Mouse (Mus musculus) stomach, embryonic 15.5 days (tissue): ENCODE measurements at regions not wholly inside any gene's neighbourhood (a gene's known extent, or its start where the extent isn't known, plus 50 kb on each side); places are given as distances from the start of the nearest gene placed in this dataset.

Experiments used
- ATAC-seq: fragments of 200-750 bp; cut with Nextera tagmentation; 2 replicates; pipeline ENCODE4 v1.8.0; 2017; ENCODE audit warnings: low read depth, moderate number of reproducible peaks, moderate TSS enrichment; ENCODE audit not compliant: insufficient read depth, low FRiP score
- H3K27ac ChIP-seq: fragments of 300-500 bp; sonication (generic); 2 replicates; pipeline ENCODE4 v1.5.1; 2015; ENCODE audit warnings: mild to moderate bottlenecking, inconsistent platforms
- H3K27me3 ChIP-seq: fragments of 300-500 bp; sonication (generic); replicated peaks from 2 replicates; pipeline ENCODE4 v1.6.1; 2015; ENCODE audit warnings: inconsistent platforms
- H3K36me3 ChIP-seq: fragments of 300-500 bp; sonication (generic); 2 replicates; pipeline ENCODE4 v1.6.1; 2015; ENCODE audit warnings: inconsistent platforms
- H3K4me1 ChIP-seq: fragments of 300-500 bp; sonication (generic); 2 replicates; pipeline ENCODE4 v1.6.1; 2015; ENCODE audit warnings: inconsistent platforms
- H3K4me2 ChIP-seq: fragments of 300-500 bp; sonication (generic); 2 replicates; pipeline ENCODE4 v1.6.1; 2015; ENCODE audit warnings: mild to moderate bottlenecking, inconsistent platforms
- H3K4me3 ChIP-seq: fragments of 300-500 bp; sonication (generic); replicated peaks from 2 replicates; pipeline ENCODE4 v1.5.1; 2015; ENCODE audit warnings: inconsistent platforms
- H3K9ac ChIP-seq: fragments of 300-500 bp; sonication (generic); 2 replicates; pipeline ENCODE4 v1.6.1; 2015; ENCODE audit warnings: inconsistent platforms
- H3K9me3 ChIP-seq: fragments of 300-500 bp; sonication (generic); 2 replicates; pipeline ENCODE4 v1.6.1; 2016; ENCODE audit warnings: inconsistent platforms
- WGBS: fragments of 180-500 bp; shearing (Covaris S2); methylation state at CpG from one replicate; pipeline ENCODE4 v1.1.7; 2015; 5-methylcytosine and 5-hydroxymethylcytosine counted together

DNA sequence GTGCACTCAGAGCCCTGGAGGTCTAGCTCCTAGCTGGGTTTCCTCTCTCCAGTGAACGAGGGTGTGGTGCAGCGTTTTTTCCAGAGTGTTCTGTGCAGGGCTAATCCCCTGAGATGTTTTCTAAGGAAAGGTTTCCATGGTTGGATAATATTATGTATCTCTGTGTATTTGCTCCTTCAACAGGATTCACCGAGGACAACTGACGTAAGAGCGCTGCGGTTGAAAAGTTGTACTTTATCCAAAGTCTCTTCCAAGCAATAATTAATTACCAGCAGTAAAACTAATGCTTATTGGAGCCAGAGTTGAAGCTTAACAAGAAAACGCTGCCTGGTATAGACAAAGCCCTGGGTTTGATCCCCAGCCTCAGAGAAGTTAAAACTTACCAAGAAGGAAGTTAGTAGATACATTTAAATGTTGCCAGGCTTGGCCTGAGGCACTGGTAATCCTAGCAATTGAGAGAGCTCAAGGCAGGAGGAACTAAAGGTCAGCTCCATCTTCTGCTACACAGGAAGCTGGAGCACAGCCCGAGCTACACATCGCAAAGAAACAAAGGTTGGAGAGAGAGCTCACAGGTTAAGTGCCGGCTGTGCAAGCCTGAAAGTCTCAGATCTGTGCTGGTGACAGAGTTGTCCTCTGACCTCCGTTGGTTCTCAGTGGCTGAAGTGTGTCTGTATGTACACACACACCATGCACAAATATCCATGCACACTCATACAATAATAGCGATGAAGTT lies 51.2 kb upstream of the Rap1b start:
- H3K9me3 ChIP-seq: no peaks in the 10 kb centered on the region
- no peaks in the 10 kb centered on the region for H3K36me3 ChIP-seq
- no peaks in the 10 kb centered on the region for H3K27me3 ChIP-seq
- H3K9ac ChIP-seq: no peak overlapping the region
- no peak overlapping the region for H3K4me2 ChIP-seq
- ATAC-seq: no peak
- H3K4me3 ChIP-seq: no peak overlapping the region
- no peak overlapping the region for H3K27ac ChIP-seq
- 54% methylated on average over 12 of the region's 12 CpGs for WGBS
- 0 out of 2 replicates have a peak, but pooled peaks cover 3% of the 10 kb centered on the region for H3K4me1 ChIP-seq

DNA sequence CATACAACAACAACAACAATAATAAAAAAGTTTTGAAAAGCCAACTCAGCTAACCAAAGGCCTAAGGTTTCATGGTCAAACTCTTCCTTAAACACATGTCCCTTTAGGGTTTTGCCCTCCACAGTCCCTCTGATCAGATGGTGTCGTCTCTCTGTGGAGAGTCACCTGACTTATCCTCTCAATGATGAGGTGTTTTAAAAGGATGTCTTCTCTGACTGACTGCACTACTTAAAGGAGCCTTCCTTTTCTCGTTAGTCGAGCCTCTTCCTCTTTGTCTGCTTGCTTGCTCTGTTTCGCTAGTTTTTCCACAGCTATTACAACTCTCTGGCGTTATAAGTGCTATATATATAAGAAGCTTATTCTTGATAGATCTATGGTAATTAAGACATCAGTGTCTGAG lies 51.9 kb upstream of the Rap1b start:
- Histone ChIP-seq H3K9me3 (no peaks in the 10 kb centered on the region), H3K36me3 (no peaks in the 10 kb centered on the region), H3K27me3 (no peaks in the 10 kb centered on the region), H3K4me3 (no peak overlapping the region), H3K4me1 (0 out of 2 replicates have a peak, but pooled peaks cover 3% of the 10 kb centered on the region), H3K9ac (no peak overlapping the region), H3K27ac (no peak overlapping the region), H3K4me2 (no peak overlapping the region)
- WGBS: 75% methylated on average over 5 of the region's 5 CpGs
- ATAC-seq: no peak

DNA sequence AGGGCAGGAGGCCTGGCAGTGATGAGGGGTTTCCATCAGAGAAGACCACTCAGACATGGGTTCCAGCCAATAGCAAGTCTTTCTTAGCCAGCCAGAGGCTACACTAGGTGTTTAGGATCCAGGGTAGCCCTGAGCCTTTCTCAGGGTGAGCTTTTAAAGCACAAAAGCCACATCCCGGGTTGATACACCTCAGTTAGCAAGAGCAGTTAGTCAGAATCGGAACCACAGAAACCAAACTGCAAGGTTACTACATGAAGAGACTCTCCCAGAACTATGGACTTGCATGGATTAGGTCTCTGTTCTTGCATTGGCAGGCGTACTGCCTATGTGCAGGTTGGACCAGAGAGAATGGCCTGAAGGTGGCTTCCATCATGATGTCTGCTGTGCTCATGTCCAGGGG lies 52.6 kb upstream of the Rap1b start:
- ATAC-seq: no peak
- H3K27me3 ChIP-seq: no peaks in the 10 kb centered on the region
- no peak overlapping the region for H3K4me2 ChIP-seq
- H3K4me3 ChIP-seq: no peak overlapping the region
- no peaks in the 10 kb centered on the region for H3K9me3 ChIP-seq
- H3K27ac ChIP-seq: no peak overlapping the region
- no peaks in the 10 kb centered on the region for H3K36me3 ChIP-seq
- 94% methylated on average over 3 of the region's 3 CpGs for WGBS
- no peak overlapping the region for H3K9ac ChIP-seq
- H3K4me1 ChIP-seq: 0 out of 2 replicates have a peak, but pooled peaks cover 3% of the 10 kb centered on the region

DNA sequence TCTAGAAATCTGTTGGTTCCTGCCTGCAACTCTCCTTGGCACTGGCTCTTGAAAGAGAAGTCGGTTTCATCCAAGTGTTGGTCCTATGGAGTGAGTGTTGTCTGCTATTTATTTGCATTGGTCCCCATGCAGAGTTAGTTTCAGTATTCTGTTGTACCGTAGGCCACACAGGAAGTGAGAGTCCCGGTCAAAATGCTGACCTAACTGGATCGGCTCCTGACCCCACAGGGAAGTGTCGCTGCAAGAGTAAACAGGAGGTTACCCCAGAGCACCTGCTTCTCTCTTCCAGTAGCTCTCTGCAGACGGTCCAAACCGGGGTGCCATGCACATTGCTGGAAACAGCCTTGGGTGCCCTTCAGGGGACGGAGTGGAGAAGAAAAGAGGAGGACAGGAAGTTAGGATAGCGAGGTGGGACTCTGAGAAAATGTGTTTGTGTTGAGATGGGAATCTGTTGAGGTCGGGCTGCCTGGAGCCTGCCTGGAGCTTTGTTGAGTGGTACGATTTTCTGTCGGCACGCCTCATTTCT lies 53.6 kb upstream of the Rap1b start:
- H3K27me3 ChIP-seq: no peaks in the 10 kb centered on the region
- WGBS: 37% methylated on average over 13 of the region's 13 CpGs
- H3K9ac ChIP-seq: no peak overlapping the region
- peak overlapping the region; percentile 23; the same call in 1 of the 2 replicates for H3K4me2 ChIP-seq
- H3K27ac ChIP-seq: no peak overlapping the region
- H3K36me3 ChIP-seq: no peaks in the 10 kb centered on the region
- no peak overlapping the region for H3K4me3 ChIP-seq
- no peaks in the 10 kb centered on the region for H3K9me3 ChIP-seq
- no peak for ATAC-seq
- H3K4me1 ChIP-seq: 0 out of 2 replicates have a peak, but pooled peaks cover 3% of the 10 kb centered on the region

DNA sequence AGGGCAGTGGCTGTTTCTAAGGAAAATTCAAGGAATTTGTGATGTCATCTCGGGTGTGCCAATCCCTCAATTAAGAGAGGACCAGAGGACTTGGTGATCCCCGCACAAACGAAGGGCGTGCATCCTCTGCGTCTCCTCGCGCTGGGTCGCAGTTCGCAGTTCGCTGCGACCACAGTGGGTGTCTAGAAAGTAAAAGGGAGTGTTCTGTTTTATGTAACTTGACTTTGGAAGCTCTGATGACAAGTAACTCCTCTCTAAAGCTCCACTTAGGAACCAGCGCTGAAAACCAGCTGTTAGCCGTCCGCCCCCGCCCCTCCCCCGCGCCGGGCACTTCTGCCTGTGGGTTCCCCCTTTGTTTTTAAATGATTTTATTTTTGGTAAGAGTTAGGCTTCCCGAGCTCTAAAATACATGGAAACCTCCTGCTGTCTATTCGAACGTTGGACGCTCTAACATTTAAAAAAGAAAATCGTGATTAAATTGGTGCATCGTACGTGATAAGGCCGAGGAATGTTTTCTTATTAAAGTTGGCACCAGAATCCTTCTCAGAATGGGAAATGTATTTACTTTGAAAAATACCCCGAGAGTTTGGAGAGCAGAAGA lies 59.9 kb upstream of the Rap1b start:
- Histone ChIP-seq H3K4me2 (peak overlapping the region; percentile 58), H3K4me1 (0 out of 2 replicates have a peak, but pooled peaks cover 6% of the 10 kb centered on the region), H3K9ac (peak overlapping the region; percentile 13; the same call in 1 of the 2 replicates), H3K27me3 (no peaks in the 10 kb centered on the region), H3K36me3 (no peaks in the 10 kb centered on the region), H3K9me3 (no peaks in the 10 kb centered on the region), H3K4me3 (peak overlapping the region; percentile 34), H3K27ac (peak overlapping the region; percentile 84)
- 7% methylated on average over 27 of the region's 27 CpGs for WGBS
- ATAC-seq: peak; percentile 57; the same call in 1 of the 2 replicates

DNA sequence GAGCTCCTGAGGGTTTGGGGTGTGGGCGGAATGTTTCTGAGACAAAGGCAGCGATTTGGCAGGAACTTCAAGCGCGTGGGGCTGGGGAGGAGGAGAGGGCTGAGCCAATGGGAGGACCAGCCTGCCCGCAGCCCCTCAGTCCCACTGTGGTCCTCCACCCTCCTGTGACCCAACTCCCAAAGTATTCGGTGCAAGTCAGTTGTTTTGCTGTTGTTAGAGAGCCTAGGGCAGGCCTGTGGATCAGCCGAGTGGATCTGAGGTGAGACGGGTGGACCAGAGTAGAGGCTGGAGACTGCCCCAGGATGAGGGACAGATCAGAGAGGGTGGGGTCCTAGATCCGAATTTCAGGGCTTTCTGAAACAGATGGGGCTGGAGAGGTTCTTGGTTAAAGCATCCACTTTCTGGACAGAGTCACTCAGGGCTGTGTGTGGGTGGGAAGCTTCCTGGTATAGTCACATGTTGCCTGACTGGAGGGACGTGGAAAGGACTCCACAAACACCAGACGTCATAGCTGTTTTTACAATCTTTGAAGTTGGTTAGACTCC lies 60.5 kb upstream of the Rap1b start:
- H3K27me3 ChIP-seq: no peaks in the 10 kb centered on the region
- H3K4me1 ChIP-seq: 0 out of 2 replicates have a peak, but pooled peaks cover 6% of the 10 kb centered on the region
- peak overlapping the region; percentile 34 for H3K4me3 ChIP-seq
- peak overlapping the region; percentile 13; the same call in 1 of the 2 replicates for H3K9ac ChIP-seq
- H3K36me3 ChIP-seq: no peaks in the 10 kb centered on the region
- 16% methylated on average over 11 of the region's 11 CpGs for WGBS
- H3K9me3 ChIP-seq: no peaks in the 10 kb centered on the region
- H3K4me2 ChIP-seq: peak overlapping the region; percentile 58
- peak overlapping the region; percentile 84 for H3K27ac ChIP-seq
- peak; percentile 74 for ATAC-seq

DNA sequence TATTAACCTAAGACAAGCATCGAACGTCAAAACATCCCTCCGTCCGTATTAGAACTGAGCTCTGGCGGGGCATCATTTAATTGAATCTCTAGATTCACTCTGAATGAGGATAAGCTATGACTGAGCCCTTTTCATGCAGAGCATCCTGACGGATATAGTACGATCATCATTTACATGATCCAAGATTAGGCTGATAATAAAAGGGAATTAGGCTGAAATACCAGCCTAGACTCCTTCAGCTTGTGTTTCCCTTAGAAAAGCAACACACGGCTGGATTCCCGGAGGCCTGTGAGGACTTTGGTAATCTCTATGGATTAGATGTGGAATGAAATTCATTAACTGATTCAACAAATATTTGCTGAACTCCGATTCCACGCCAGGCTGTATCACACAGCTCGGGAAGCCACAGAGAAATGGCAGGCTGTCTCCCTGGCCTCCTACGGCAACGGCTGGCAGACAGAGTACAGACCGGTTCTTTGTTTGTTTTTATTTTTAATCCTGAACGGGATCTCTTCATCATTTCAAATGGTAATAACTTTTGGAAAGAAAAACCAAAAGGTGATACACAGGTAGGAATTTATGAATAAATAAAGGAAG lies 62.3 kb upstream of the Rap1b start:
- WGBS: 57% methylated on average over 16 of the region's 16 CpGs
- Histone ChIP-seq H3K36me3 (no peaks in the 10 kb centered on the region), H3K9ac (no peak overlapping the region), H3K4me2 (no peak overlapping the region), H3K4me1 (0 out of 2 replicates have a peak, but pooled peaks cover 6% of the 10 kb centered on the region), H3K27me3 (no peaks in the 10 kb centered on the region), H3K27ac (no peak overlapping the region), H3K4me3 (no peak overlapping the region), H3K9me3 (no peaks in the 10 kb centered on the region)
- ATAC-seq: no peak

DNA sequence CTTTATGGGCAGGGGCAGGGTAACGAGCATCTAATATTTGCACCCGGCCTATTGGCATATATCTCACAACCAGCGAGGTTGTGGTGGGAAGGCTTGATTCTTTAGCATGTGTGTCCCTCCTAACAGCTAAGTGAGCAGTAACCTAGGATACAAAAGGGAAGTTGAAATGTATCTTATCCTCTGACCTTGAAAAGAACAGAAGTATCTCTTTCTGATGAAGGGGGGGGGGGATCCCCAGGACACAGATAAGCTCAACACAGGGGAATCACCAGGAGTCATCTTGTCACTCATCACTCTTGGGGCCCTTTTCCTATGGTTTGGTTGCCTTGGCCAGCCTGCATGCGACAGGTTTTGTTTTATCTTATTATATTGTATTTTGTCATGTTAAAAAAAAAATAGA lies 63.3 kb upstream of the Rap1b start:
- Histone ChIP-seq H3K4me1 (0 out of 2 replicates have a peak, but pooled peaks cover 6% of the 10 kb centered on the region), H3K27ac (no peak overlapping the region), H3K4me2 (no peak overlapping the region), H3K9ac (no peak overlapping the region), H3K4me3 (no peak overlapping the region), H3K9me3 (no peaks in the 10 kb centered on the region), H3K27me3 (no peaks in the 10 kb centered on the region), H3K36me3 (no peaks in the 10 kb centered on the region)
- 71% methylated on average over 4 of the region's 4 CpGs for WGBS
- no peak for ATAC-seq

DNA sequence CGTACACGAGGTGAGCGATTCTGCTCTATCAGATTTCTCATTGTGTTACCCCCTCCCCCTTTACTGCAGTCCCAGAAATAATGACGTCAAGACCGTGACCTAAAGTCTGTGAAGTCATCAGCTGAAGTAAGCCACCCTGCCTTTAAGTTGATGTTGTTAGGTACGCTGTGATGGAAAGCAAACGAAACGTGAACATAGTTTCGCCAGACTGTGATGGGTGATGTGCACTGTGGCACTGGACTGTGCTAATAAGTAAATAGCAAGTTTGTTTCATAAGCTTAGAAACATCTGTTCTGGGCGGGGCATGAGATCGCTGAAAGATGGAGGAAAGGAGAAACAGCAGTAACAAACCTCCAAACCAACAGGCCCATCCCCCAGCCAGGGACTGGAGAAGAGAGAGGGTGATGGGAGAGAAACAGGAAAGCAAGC lies 64.0 kb upstream of the Rap1b start:
- H3K4me2 ChIP-seq: no peak overlapping the region
- H3K36me3 ChIP-seq: no peaks in the 10 kb centered on the region
- no peak overlapping the region for H3K9ac ChIP-seq
- H3K4me1 ChIP-seq: 0 out of 2 replicates have a peak, but pooled peaks cover 5% of the 10 kb centered on the region
- no peaks in the 10 kb centered on the region for H3K27me3 ChIP-seq
- H3K9me3 ChIP-seq: no peaks in the 10 kb centered on the region
- WGBS: 54% methylated on average over 11 of the region's 11 CpGs
- ATAC-seq: no peak
- H3K4me3 ChIP-seq: no peak overlapping the region
- no peak overlapping the region for H3K27ac ChIP-seq

GRCm38 (mm10) chr10:117910426-117910825 lies 64.6 kb upstream of the Rap1b start:
- Histone ChIP-seq H3K9ac (no peak overlapping the region), H3K4me2 (no peak overlapping the region), H3K4me1 (no peaks in the 10 kb centered on the region), H3K27me3 (no peaks in the 10 kb centered on the region), H3K36me3 (no peaks in the 10 kb centered on the region), H3K4me3 (no peak overlapping the region), H3K9me3 (no peaks in the 10 kb centered on the region), H3K27ac (no peak overlapping the region)
- WGBS: 83% methylated on average over 7 of the region's 7 CpGs
- no peak for ATAC-seq

DNA sequence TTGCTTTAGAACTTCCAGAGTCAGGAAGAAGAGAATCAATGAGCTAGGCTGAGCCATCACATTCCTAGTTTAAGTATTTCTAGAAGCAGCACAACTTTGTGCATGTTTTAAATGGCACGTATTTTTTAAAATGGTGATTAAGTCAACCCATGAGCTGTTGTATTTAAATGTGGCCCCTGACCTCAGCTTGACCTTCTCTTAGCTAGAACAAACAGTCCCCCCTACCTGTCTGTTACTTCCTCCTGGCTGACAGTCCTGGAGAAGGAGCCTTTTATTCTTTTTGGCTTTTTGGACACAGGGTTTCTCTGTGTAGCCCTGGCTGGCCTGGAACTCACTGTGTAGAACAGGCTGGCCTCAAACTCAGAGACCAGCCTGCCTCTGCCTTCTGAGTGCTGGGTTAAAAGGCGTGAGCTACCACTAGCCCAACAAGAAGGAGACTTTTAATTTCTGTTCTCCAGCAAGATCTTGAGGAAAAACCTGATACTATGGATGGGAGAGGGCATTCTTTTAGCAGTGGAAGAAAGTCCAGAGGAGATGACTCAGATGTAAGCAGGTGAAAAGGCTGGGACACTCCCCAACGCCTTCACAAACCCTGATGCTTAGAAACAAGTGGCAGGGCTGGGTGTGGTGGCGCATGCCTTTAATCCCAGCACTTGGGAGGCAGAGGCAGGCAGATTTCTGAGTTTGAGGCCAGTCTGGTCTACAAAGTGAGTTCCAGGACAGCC lies 69.3 kb upstream of the Rap1b start:
- no peaks in the 10 kb centered on the region for H3K9me3 ChIP-seq
- no peak overlapping the region for H3K4me2 ChIP-seq
- H3K4me1 ChIP-seq: no peaks in the 10 kb centered on the region
- H3K36me3 ChIP-seq: no peaks in the 10 kb centered on the region
- H3K4me3 ChIP-seq: no peak overlapping the region
- H3K27ac ChIP-seq: no peak overlapping the region
- no peaks in the 10 kb centered on the region for H3K27me3 ChIP-seq
- H3K9ac ChIP-seq: no peak overlapping the region
- 87% methylated on average over 4 of the region's 4 CpGs for WGBS
- ATAC-seq: no peak
